Mouse (Mus musculus) midbrain, embryonic 13.5 days (tissue): Measurements from ENCODE around the gene Klhl30. TPM values are rescaled to one million over a fixed set of nuclear protein-coding genes. Genes with fewer than 3 reads are reported as not detected.
A peak's percentile ranks its signal among the peaks of the same experiment; 100 is the strongest.

ENCODE experiments used
- ATAC-seq: fragments of 200-750 bp; cut with Nextera tagmentation; 2 replicates; pipeline ENCODE4 v1.8.0; 2017; ENCODE audit warnings: mild to moderate bottlenecking, moderate TSS enrichment, moderate library complexity
- H3K27ac ChIP-seq: fragments of 300-500 bp; sonication (generic); 2 replicates; pipeline ENCODE4 v1.5.1; 2015; ENCODE audit warnings: inconsistent platforms, mild to moderate bottlenecking, moderate library complexity
- H3K27me3 ChIP-seq: fragments of 300-500 bp; sonication (generic); 2 replicates; pipeline ENCODE4 v1.6.1; 2015; ENCODE audit warnings: mild to moderate bottlenecking, inconsistent platforms
- H3K36me3 ChIP-seq: fragments of 300-500 bp; sonication (generic); 2 replicates; pipeline ENCODE4 v1.6.1; 2015; ENCODE audit warnings: mild to moderate bottlenecking, inconsistent platforms
- H3K4me1 ChIP-seq: fragments of 300-500 bp; sonication (generic); replicated peaks from 2 replicates; pipeline ENCODE4 v1.6.1; 2015; ENCODE audit warnings: inconsistent platforms
- H3K4me2 ChIP-seq: fragments of 300-500 bp; sonication (generic); replicated peaks from 2 replicates; pipeline ENCODE4 v1.6.1; 2015; ENCODE audit warnings: moderate library complexity, mild to moderate bottlenecking, inconsistent platforms
- H3K4me3 ChIP-seq: fragments of 300-500 bp; sonication (generic); replicated peaks from 2 replicates; pipeline ENCODE4 v1.5.1; 2015; ENCODE audit warnings: mild to moderate bottlenecking, inconsistent platforms
- H3K9ac ChIP-seq: fragments of 300-500 bp; sonication (generic); replicated peaks from 2 replicates; pipeline ENCODE4 v1.6.1; 2015; ENCODE audit warnings: mild to moderate bottlenecking, inconsistent platforms
- H3K9me3 ChIP-seq: fragments of 300-500 bp; sonication (generic); 2 replicates; pipeline ENCODE4 v1.6.1; 2016; ENCODE audit warnings: mild to moderate bottlenecking, inconsistent platforms
- WGBS: fragments of 180-500 bp; shearing (Covaris S2); methylation state at CpG from one replicate; pipeline ENCODE4 v1.1.7; 2015; 5-methylcytosine and 5-hydroxymethylcytosine counted together
- polyA plus RNA-seq: library from polyadenylated mRNA; unstranded; fragments of >200 nt; fragmentation: Nextera tagmentation; extraction: Ambion mirVana; gene quantifications from 2 replicates; pipeline ENCODE4 v1.2.1, GENCODE M21; 2015

Gene Klhl30
- polyA plus RNA-seq, 1 experiment from 2014 or later = 0.07 TPM

GRCm38 (mm10) chr1:91366215-91367108 lies 15.6 kb downstream of the Klhl30 start, which contains the start of gene Erfe:
TSS of gene Erfe (plus strand) at chr1:91366430.
- peak; percentile 59 for ATAC-seq
- H3K4me3 ChIP-seq = peak within 1 kb of the TSS; percentile 41
- 0 out of 2 replicates have a peak, but pooled peaks cover 8% of the 10 kb centered on the region for H3K9me3 ChIP-seq
- H3K27me3 ChIP-seq = peaks cover 33% of the 10 kb centered on the region
- H3K9ac ChIP-seq = peak within 1 kb of the TSS; percentile 62
- WGBS = under 1% methylated on average over 61 of the region's 68 CpGs
- H3K4me1 ChIP-seq = peaks cover 9% of the 10 kb centered on the region
- peak within 1 kb of the TSS; percentile 66 for H3K4me2 ChIP-seq
- no peak within 1 kb of the TSS for H3K27ac ChIP-seq
- H3K36me3 ChIP-seq = peaks cover 22% of the 10 kb centered on the region

GRCm38 (mm10) chr1:91367295-91367694 lies 16.5 kb downstream of the Klhl30 start:
- H3K9me3 ChIP-seq = 0 out of 2 replicates have a peak, but pooled peaks cover 8% of the 10 kb centered on the region
- no peak overlapping the region for H3K27ac ChIP-seq
- ATAC-seq = no peak
- H3K4me3 ChIP-seq = no peak overlapping the region
- no peak overlapping the region for H3K4me2 ChIP-seq
- H3K4me1 ChIP-seq = peaks cover 9% of the 10 kb centered on the region
- peaks cover 31% of the 10 kb centered on the region for H3K36me3 ChIP-seq
- H3K9ac ChIP-seq = no peak overlapping the region
- WGBS = 93% methylated on average over 3 of the region's 3 CpGs
- peaks cover 33% of the 10 kb centered on the region for H3K27me3 ChIP-seq

GRCm38 (mm10) chr1:91369408-91369807 lies 18.6 kb downstream of the Klhl30 start:
- peaks cover 9% of the 10 kb centered on the region for H3K4me1 ChIP-seq
- no peak overlapping the region for H3K4me3 ChIP-seq
- H3K9me3 ChIP-seq = 0 out of 2 replicates have a peak, but pooled peaks cover 4% of the 10 kb centered on the region
- H3K36me3 ChIP-seq = peaks cover 52% of the 10 kb centered on the region
- no peak for ATAC-seq
- H3K27me3 ChIP-seq = peaks cover 33% of the 10 kb centered on the region
- no peak overlapping the region for H3K9ac ChIP-seq
- 81% methylated on average over 4 of the region's 4 CpGs for WGBS
- H3K4me2 ChIP-seq = no peak overlapping the region
- H3K27ac ChIP-seq = no peak overlapping the region

GRCm38 (mm10) chr1:91370055-91370454 lies 19.2 kb downstream of the Klhl30 start:
- H3K4me3 ChIP-seq = no peak overlapping the region
- H3K9ac ChIP-seq = no peak overlapping the region
- peaks cover 9% of the 10 kb centered on the region for H3K4me1 ChIP-seq
- no peaks in the 10 kb centered on the region for H3K9me3 ChIP-seq
- peaks cover 31% of the 10 kb centered on the region for H3K27me3 ChIP-seq
- no peak overlapping the region for H3K27ac ChIP-seq
- H3K36me3 ChIP-seq = peaks cover 58% of the 10 kb centered on the region
- no peak for ATAC-seq
- H3K4me2 ChIP-seq = no peak overlapping the region
- WGBS = 91% methylated on average over 23 of the region's 23 CpGs

- peaks cover 92% of the 10 kb centered on the region for H3K36me3 ChIP-seq
- no peaks in the 10 kb centered on the region for H3K9me3 ChIP-seq
- no peak overlapping the region for H3K9ac ChIP-seq
- ATAC-seq = no peak
- H3K27ac ChIP-seq = no peak overlapping the region
- 93% methylated on average over 6 of the region's 6 CpGs for WGBS
- H3K27me3 ChIP-seq = no peaks in the 10 kb centered on the region
- no peak overlapping the region for H3K4me2 ChIP-seq
- no peaks in the 10 kb centered on the region for H3K4me1 ChIP-seq
- no peak overlapping the region for H3K4me3 ChIP-seq
Observed at GRCm38 (mm10) chr1:91373414-91373835, 22.6 kb downstream of the Klhl30 start.

GRCm38 (mm10) chr1:91380453-91381090 lies 29.8 kb downstream of the Klhl30 start:
- ATAC-seq = peak; percentile 66
- no peak overlapping the region for H3K4me3 ChIP-seq

GRCm38 (mm10) chr1:91381091-91381471 lies 30.3 kb downstream of the Klhl30 start:
- Histone ChIP-seq H3K27me3 (no peaks in the 10 kb centered on the region), H3K9ac (no peak overlapping the region), H3K4me2 (no peak overlapping the region), H3K4me1 (no peaks in the 10 kb centered on the region), H3K27ac (no peak overlapping the region), H3K4me3 (no peak overlapping the region), H3K36me3 (peaks cover 92% of the 10 kb centered on the region), H3K9me3 (no peaks in the 10 kb centered on the region)
- 93% methylated on average over 4 of the region's 4 CpGs for WGBS
- no peak for ATAC-seq

More at GRCm38 (mm10) chr1:91380453-91381090, 29.8 kb downstream of the Klhl30 start:
- H3K4me1 ChIP-seq = no peaks in the 10 kb centered on the region
- peaks cover 94% of the 10 kb centered on the region for H3K36me3 ChIP-seq
- no peaks in the 10 kb centered on the region for H3K9me3 ChIP-seq
- H3K27me3 ChIP-seq = no peaks in the 10 kb centered on the region
- H3K4me2 ChIP-seq = no peak overlapping the region
- H3K27ac ChIP-seq = no peak overlapping the region
- 61% methylated on average over 7 of the region's 7 CpGs for WGBS
- H3K9ac ChIP-seq = no peak overlapping the region

GRCm38 (mm10) chr1:91390369-91390768 lies 39.6 kb downstream of the Klhl30 start:
- H3K36me3 ChIP-seq = peaks cover 76% of the 10 kb centered on the region
- H3K4me3 ChIP-seq = no peak overlapping the region
- WGBS = 95% methylated on average over 5 of the region's 5 CpGs
- ATAC-seq = no peak
- no peak overlapping the region for H3K4me2 ChIP-seq
- no peaks in the 10 kb centered on the region for H3K27me3 ChIP-seq
- no peak overlapping the region for H3K9ac ChIP-seq
- H3K9me3 ChIP-seq = no peaks in the 10 kb centered on the region
- H3K4me1 ChIP-seq = peaks cover 9% of the 10 kb centered on the region
- no peak overlapping the region for H3K27ac ChIP-seq

GRCm38 (mm10) chr1:91397927-91398259 lies 47.1 kb downstream of the Klhl30 start:
- H3K4me3 ChIP-seq = peak overlapping the region; percentile 91
- peak; percentile 1; the same call in 1 of the 2 replicates for ATAC-seq
- 2% methylated on average over 12 of the region's 12 CpGs for WGBS

GRCm38 (mm10) chr1:91398260-91399062 lies 47.6 kb downstream of the Klhl30 start, which contains the start of gene Ilkap:
TSS of gene Ilkap (minus strand) at chr1:91398815.
- Histone ChIP-seq H3K4me1 (peaks cover 36% of the 10 kb centered on the region), H3K4me2 (peak within 1 kb of the TSS; percentile 97), H3K9ac (peak within 1 kb of the TSS; percentile 94), H3K4me3 (peak within 1 kb of the TSS; percentile 91), H3K27ac (peak within 1 kb of the TSS; percentile 91), H3K27me3 (no peaks in the 10 kb centered on the region), H3K9me3 (no peaks in the 10 kb centered on the region), H3K36me3 (peaks cover 11% of the 10 kb centered on the region)
- ATAC-seq = peak; percentile 98
- under 1% methylated on average over 60 of the region's 91 CpGs for WGBS

More at GRCm38 (mm10) chr1:91397927-91398259, 47.1 kb downstream of the Klhl30 start:
- H3K4me1 ChIP-seq = peaks cover 36% of the 10 kb centered on the region
- peak overlapping the region; percentile 94 for H3K9ac ChIP-seq
- no peaks in the 10 kb centered on the region for H3K9me3 ChIP-seq
- peak overlapping the region; percentile 97 for H3K4me2 ChIP-seq
- peaks cover 15% of the 10 kb centered on the region for H3K36me3 ChIP-seq
- H3K27me3 ChIP-seq = no peaks in the 10 kb centered on the region
- H3K27ac ChIP-seq = peak overlapping the region; percentile 91; the same call in 1 of the 2 replicates

- Histone ChIP-seq H3K27ac (no peak overlapping the region), H3K4me2 (no peak overlapping the region), H3K36me3 (no peaks in the 10 kb centered on the region), H3K27me3 (peaks cover 13% of the 10 kb centered on the region), H3K9me3 (no peaks in the 10 kb centered on the region), H3K9ac (no peak overlapping the region), H3K4me3 (no peak overlapping the region), H3K4me1 (no peaks in the 10 kb centered on the region)
- no peak for ATAC-seq
- WGBS = 48% methylated on average over 1 of the region's 1 CpGs
Observed at GRCm38 (mm10) chr1:91404976-91405375, 54.2 kb downstream of the Klhl30 start.
